Mouse (Mus musculus): ENCODE data around the gene Col4a3bp. TPM values are rescaled to one million over a fixed set of nuclear protein-coding genes. Genes with fewer than 3 reads are reported as not detected.
A peak's percentile ranks its signal among the peaks of the same experiment; 100 is the strongest.

The Col4a3bp gene
- total RNA-seq (2021) = 10 to 100 TPM; 39.5 to 42.2 TPM
- long read RNA-seq, experiment 1, full-length matches to known transcripts = 12 of 13 reads
- long read RNA-seq, experiment 1, partial matches to known transcripts = 0 of 13 reads
- long read RNA-seq, experiment 1, other reads (novel, unspliced or antisense) = 1 of 13 reads
- long read RNA-seq, experiment 2, partial matches to known transcripts = 0 of 4 reads
- long read RNA-seq, experiment 2, other reads (novel, unspliced or antisense) = 3 of 4 reads

- DNase-seq = peak; percentile 97
- intact Hi-C loops (cut with DNase I) = loop anchor here (2.0 to 5.0 kb wide), 2 partner anchors 45 to 51 kb away; no protein-coding TSS in a partner anchor
These were observed at the start of gene Col4a3bp, which contains the start of gene Polk for GRCm38 (mm10) chr13:96542081-96542889. Gene Col4a3bp (plus strand): TSS chr13:96542618. Gene Polk (minus strand): TSS chr13:96542579.

GRCm38 (mm10) chr13:96496630-96497029 lies 45.8 kb upstream of the Col4a3bp start:
- intact Hi-C loops (cut with DNase I) = loop anchor here (5.0 kb wide), 2 partner anchors 46 to 96 kb away; partner anchors contain the start of genes Col4a3bp and Polk

GRCm38 (mm10) chr13:96499891-96500290 lies 42.5 kb upstream of the Col4a3bp start:
- no peak for DNase-seq
- intact Hi-C loops (cut with DNase I) = loop anchor here (5.0 kb wide), 2 partner anchors 42 to 92 kb away; partner anchors contain the start of genes Col4a3bp and Polk

More at GRCm38 (mm10) chr13:96496630-96497029, 45.8 kb upstream of the Col4a3bp start:
- DNase-seq = no peak

GRCm38 (mm10) chr13:96505661-96506060 lies 36.8 kb upstream of the Col4a3bp start:
- intact Hi-C loops (cut with DNase I) = no loop called here
- no peak for DNase-seq

- intact Hi-C loops (cut with DNase I) = no loop called here
These were observed 36.1 kb upstream of the Col4a3bp start for GRCm38 (mm10) chr13:96506313-96506712.

GRCm38 (mm10) chr13:96507541-96507940 lies 34.9 kb upstream of the Col4a3bp start:
- intact Hi-C loops (cut with DNase I) = no loop called here
- no peak for DNase-seq

More at GRCm38 (mm10) chr13:96506313-96506712, 36.1 kb upstream of the Col4a3bp start:
- no peak for DNase-seq

- intact Hi-C loops (cut with DNase I) = no loop called here
These were observed 31.8 kb upstream of the Col4a3bp start for GRCm38 (mm10) chr13:96510635-96511034.

GRCm38 (mm10) chr13:96511262-96511661 lies 31.2 kb upstream of the Col4a3bp start:
- DNase-seq = no peak
- intact Hi-C loops (cut with DNase I) = no loop called here

More at GRCm38 (mm10) chr13:96510635-96511034, 31.8 kb upstream of the Col4a3bp start:
- DNase-seq = peak; percentile 18 to 22

- DNase-seq = peak; percentile 14 to 21
- intact Hi-C loops (cut with DNase I) = no loop called here
These were observed 30.5 kb upstream of the Col4a3bp start for GRCm38 (mm10) chr13:96511893-96512292.

- intact Hi-C loops (cut with DNase I) = no loop called here
- DNase-seq = no peak
These were observed 28.1 kb upstream of the Col4a3bp start for GRCm38 (mm10) chr13:96514154-96514942.

GRCm38 (mm10) chr13:96516249-96516648 lies 26.2 kb upstream of the Col4a3bp start:
- intact Hi-C loops (cut with DNase I) = no loop called here
- DNase-seq = no peak

- no peak for DNase-seq
- intact Hi-C loops (cut with DNase I) = no loop called here
These were observed 25.1 kb upstream of the Col4a3bp start for GRCm38 (mm10) chr13:96517335-96517734.

GRCm38 (mm10) chr13:96521294-96521693 lies 21.1 kb upstream of the Col4a3bp start:
- intact Hi-C loops (cut with DNase I) = no loop called here
- DNase-seq = no peak

- no peak for DNase-seq
- intact Hi-C loops (cut with DNase I) = no loop called here
These were observed 15.4 kb upstream of the Col4a3bp start for GRCm38 (mm10) chr13:96527022-96527421.

GRCm38 (mm10) chr13:96527856-96528255 lies 14.6 kb upstream of the Col4a3bp start:
- no peak for DNase-seq
- intact Hi-C loops (cut with DNase I) = no loop called here

GRCm38 (mm10) chr13:96528776-96529175 lies 13.6 kb upstream of the Col4a3bp start:
- no peak for DNase-seq
- intact Hi-C loops (cut with DNase I) = no loop called here

GRCm38 (mm10) chr13:96529542-96529941 lies 12.9 kb upstream of the Col4a3bp start:
- DNase-seq = no peak
- intact Hi-C loops (cut with DNase I) = no loop called here

GRCm38 (mm10) chr13:96530064-96530463 lies 12.4 kb upstream of the Col4a3bp start:
- intact Hi-C loops (cut with DNase I) = no loop called here
- no peak for DNase-seq

GRCm38 (mm10) chr13:96532176-96532575 lies 10.2 kb upstream of the Col4a3bp start:
- no peak for DNase-seq
- intact Hi-C loops (cut with DNase I) = no loop called here

- intact Hi-C loops (cut with DNase I) = no loop called here
- no peak for DNase-seq
These were observed 8.7 kb upstream of the Col4a3bp start for GRCm38 (mm10) chr13:96533742-96534141.
